Mouse (Mus musculus): ENCODE data around the gene Trim80.

GRCm38 (mm10) chr11:115447321-115447885 is 7.1 kb downstream of the Trim80 start:
- TF ChIP-seq CTCF (IDR thresholded peaks at IDR 0.05; ENCODE audit: control insufficient read depth, insufficient read depth, insufficient read length), result no peak
- no peak for TF ChIP-seq MAX (IDR thresholded peaks at IDR 0.05)

Measured in C2C12 (cell line).